Mouse (Mus musculus) midbrain, embryonic 13.5 days (tissue): Measurements from ENCODE around the gene Psen2. TPM values are rescaled to one million over a fixed set of nuclear protein-coding genes. Genes with fewer than 3 reads are reported as not detected.

ENCODE experiments used
- ATAC-seq: fragments of 200-750 bp; cut with Nextera tagmentation; 2 replicates; pipeline ENCODE4 v1.8.0; 2017; ENCODE audit warnings: mild to moderate bottlenecking, moderate TSS enrichment, moderate library complexity
- H3K27ac ChIP-seq: fragments of 300-500 bp; sonication (generic); 2 replicates; pipeline ENCODE4 v1.5.1; 2015; ENCODE audit warnings: inconsistent platforms, mild to moderate bottlenecking, moderate library complexity
- H3K27me3 ChIP-seq: fragments of 300-500 bp; sonication (generic); 2 replicates; pipeline ENCODE4 v1.6.1; 2015; ENCODE audit warnings: mild to moderate bottlenecking, inconsistent platforms
- H3K36me3 ChIP-seq: fragments of 300-500 bp; sonication (generic); 2 replicates; pipeline ENCODE4 v1.6.1; 2015; ENCODE audit warnings: mild to moderate bottlenecking, inconsistent platforms
- H3K4me1 ChIP-seq: fragments of 300-500 bp; sonication (generic); replicated peaks from 2 replicates; pipeline ENCODE4 v1.6.1; 2015; ENCODE audit warnings: inconsistent platforms
- H3K4me2 ChIP-seq: fragments of 300-500 bp; sonication (generic); replicated peaks from 2 replicates; pipeline ENCODE4 v1.6.1; 2015; ENCODE audit warnings: moderate library complexity, mild to moderate bottlenecking, inconsistent platforms
- H3K4me3 ChIP-seq: fragments of 300-500 bp; sonication (generic); replicated peaks from 2 replicates; pipeline ENCODE4 v1.5.1; 2015; ENCODE audit warnings: mild to moderate bottlenecking, inconsistent platforms
- H3K9ac ChIP-seq: fragments of 300-500 bp; sonication (generic); replicated peaks from 2 replicates; pipeline ENCODE4 v1.6.1; 2015; ENCODE audit warnings: mild to moderate bottlenecking, inconsistent platforms
- H3K9me3 ChIP-seq: fragments of 300-500 bp; sonication (generic); 2 replicates; pipeline ENCODE4 v1.6.1; 2016; ENCODE audit warnings: mild to moderate bottlenecking, inconsistent platforms
- WGBS: fragments of 180-500 bp; shearing (Covaris S2); methylation state at CpG from one replicate; pipeline ENCODE4 v1.1.7; 2015; 5-methylcytosine and 5-hydroxymethylcytosine counted together
- polyA plus RNA-seq: library from polyadenylated mRNA; unstranded; fragments of >200 nt; fragmentation: Nextera tagmentation; extraction: Ambion mirVana; gene quantifications from 2 replicates; pipeline ENCODE4 v1.2.1, GENCODE M21; 2015

The Psen2 gene
- polyA plus RNA-seq, 1 experiment from 2014 or later = 10.7 TPM

- peak; percentile 92 for ATAC-seq
- Histone ChIP-seq H3K36me3 (no peaks in the 10 kb centered on the region), H3K4me1 (0 out of 2 replicates have a peak, but pooled peaks cover 5% of the 10 kb centered on the region), H3K27me3 (peaks cover 17% of the 10 kb centered on the region), H3K9ac (no peak overlapping the region), H3K9me3 (no peaks in the 10 kb centered on the region), H3K27ac (no peak overlapping the region), H3K4me2 (no peak overlapping the region), H3K4me3 (no peak overlapping the region)
- 18% methylated on average over 12 of the region's 12 CpGs for WGBS
Observed at GRCm38 (mm10) chr1:180268249-180269031, 5.2 kb upstream of the Psen2 start.

- H3K9me3 ChIP-seq = no peaks in the 10 kb centered on the region
- WGBS = 77% methylated on average over 10 of the region's 10 CpGs
- no peaks in the 10 kb centered on the region for H3K36me3 ChIP-seq
- no peak for ATAC-seq
- H3K4me2 ChIP-seq = no peak overlapping the region
- no peak overlapping the region for H3K27ac ChIP-seq
- 0 out of 2 replicates have a peak, but pooled peaks cover 5% of the 10 kb centered on the region for H3K4me1 ChIP-seq
- peaks cover 17% of the 10 kb centered on the region for H3K27me3 ChIP-seq
- H3K4me3 ChIP-seq = no peak overlapping the region
- no peak overlapping the region for H3K9ac ChIP-seq
Observed at GRCm38 (mm10) chr1:180267151-180267550, 3.9 kb upstream of the Psen2 start.

- peaks cover 20% of the 10 kb centered on the region for H3K27me3 ChIP-seq
- no peaks in the 10 kb centered on the region for H3K36me3 ChIP-seq
- no peak for ATAC-seq
- no peak overlapping the region for H3K9ac ChIP-seq
- H3K27ac ChIP-seq = no peak overlapping the region
- no peak overlapping the region for H3K4me3 ChIP-seq
- no peaks in the 10 kb centered on the region for H3K9me3 ChIP-seq
- 0 out of 2 replicates have a peak, but pooled peaks cover 5% of the 10 kb centered on the region for H3K4me1 ChIP-seq
- WGBS = 9% methylated on average over 7 of the region's 7 CpGs
- peak overlapping the region; percentile 11; the same call in 1 of the 2 replicates for H3K4me2 ChIP-seq
Observed at GRCm38 (mm10) chr1:180265399-180265798, 2.2 kb upstream of the Psen2 start.

- H3K4me1 ChIP-seq = 0 out of 2 replicates have a peak, but pooled peaks cover 5% of the 10 kb centered on the region
- H3K27ac ChIP-seq = no peak overlapping the region
- H3K36me3 ChIP-seq = no peaks in the 10 kb centered on the region
- ATAC-seq = no peak
- 73% methylated on average over 10 of the region's 10 CpGs for WGBS
- peaks cover 20% of the 10 kb centered on the region for H3K27me3 ChIP-seq
- no peaks in the 10 kb centered on the region for H3K9me3 ChIP-seq
- no peak overlapping the region for H3K4me3 ChIP-seq
- H3K9ac ChIP-seq = no peak overlapping the region
- no peak overlapping the region for H3K4me2 ChIP-seq
Observed at GRCm38 (mm10) chr1:180264851-180265250, 1.6 kb upstream of the Psen2 start.

GRCm38 (mm10) chr1:180264389-180264788 is 1.2 kb upstream of the Psen2 start:
- Histone ChIP-seq H3K4me2 (no peak overlapping the region), H3K27ac (no peak overlapping the region), H3K4me1 (0 out of 2 replicates have a peak, but pooled peaks cover 5% of the 10 kb centered on the region), H3K9ac (no peak overlapping the region), H3K4me3 (no peak overlapping the region), H3K27me3 (peaks cover 20% of the 10 kb centered on the region), H3K9me3 (no peaks in the 10 kb centered on the region), H3K36me3 (no peaks in the 10 kb centered on the region)
- 88% methylated on average over 6 of the region's 6 CpGs for WGBS
- ATAC-seq = no peak

GRCm38 (mm10) chr1:180261857-180262570 is 1.2 kb downstream of the Psen2 start:
- 85% methylated on average over 8 of the region's 8 CpGs for WGBS
- H3K9me3 ChIP-seq = no peaks in the 10 kb centered on the region

GRCm38 (mm10) chr1:180261415-180261814 is 1.8 kb downstream of the Psen2 start:
- Histone ChIP-seq H3K4me1 (0 out of 2 replicates have a peak, but pooled peaks cover 5% of the 10 kb centered on the region), H3K9me3 (no peaks in the 10 kb centered on the region), H3K27me3 (0 out of 2 replicates have a peak, but pooled peaks cover 9% of the 10 kb centered on the region), H3K27ac (no peak overlapping the region), H3K9ac (no peak overlapping the region), H3K36me3 (no peaks in the 10 kb centered on the region), H3K4me3 (no peak overlapping the region), H3K4me2 (no peak overlapping the region)
- no peak for ATAC-seq
- 81% methylated on average over 3 of the region's 3 CpGs for WGBS

More at GRCm38 (mm10) chr1:180261857-180262570, 1.2 kb downstream of the Psen2 start:
- Histone ChIP-seq H3K27me3 (peaks cover 12% of the 10 kb centered on the region), H3K4me2 (no peak overlapping the region), H3K36me3 (no peaks in the 10 kb centered on the region), H3K4me3 (no peak overlapping the region), H3K4me1 (0 out of 2 replicates have a peak, but pooled peaks cover 5% of the 10 kb centered on the region), H3K27ac (no peak overlapping the region), H3K9ac (no peak overlapping the region)
- ATAC-seq = no peak

- 89% methylated on average over 2 of the region's 2 CpGs for WGBS
- Histone ChIP-seq H3K27ac (no peak overlapping the region), H3K36me3 (no peaks in the 10 kb centered on the region)
Observed at GRCm38 (mm10) chr1:180260886-180261285, 2.4 kb downstream of the Psen2 start.

GRCm38 (mm10) chr1:180259753-180260152 is 3.5 kb downstream of the Psen2 start:
- WGBS = 89% methylated on average over 2 of the region's 2 CpGs
- peaks cover 9% of the 10 kb centered on the region for H3K4me1 ChIP-seq
- peaks cover 9% of the 10 kb centered on the region for H3K27me3 ChIP-seq
- no peak overlapping the region for H3K4me3 ChIP-seq
- H3K4me2 ChIP-seq = no peak overlapping the region
- no peak for ATAC-seq
- H3K36me3 ChIP-seq = no peaks in the 10 kb centered on the region
- no peak overlapping the region for H3K9ac ChIP-seq
- no peaks in the 10 kb centered on the region for H3K9me3 ChIP-seq
- no peak overlapping the region for H3K27ac ChIP-seq

More at GRCm38 (mm10) chr1:180260886-180261285, 2.4 kb downstream of the Psen2 start:
- Histone ChIP-seq H3K9me3 (no peaks in the 10 kb centered on the region), H3K4me2 (no peak overlapping the region), H3K9ac (no peak overlapping the region), H3K4me3 (no peak overlapping the region), H3K27me3 (0 out of 2 replicates have a peak, but pooled peaks cover 9% of the 10 kb centered on the region), H3K4me1 (0 out of 2 replicates have a peak, but pooled peaks cover 5% of the 10 kb centered on the region)
- no peak for ATAC-seq

- Histone ChIP-seq H3K27me3 (peaks cover 16% of the 10 kb centered on the region), H3K36me3 (no peaks in the 10 kb centered on the region), H3K4me3 (no peak overlapping the region), H3K4me1 (peaks cover 10% of the 10 kb centered on the region), H3K27ac (no peak overlapping the region), H3K9me3 (no peaks in the 10 kb centered on the region), H3K4me2 (no peak overlapping the region; the same call in 1 of the 2 replicates), H3K9ac (no peak overlapping the region)
- WGBS = 92% methylated on average over 6 of the region's 6 CpGs
- ATAC-seq = no peak
Observed at GRCm38 (mm10) chr1:180257446-180257845, 5.8 kb downstream of the Psen2 start.

- H3K9ac ChIP-seq = peak overlapping the region; percentile 88
- 65% methylated on average over 4 of the region's 4 CpGs for WGBS
- peaks cover 10% of the 10 kb centered on the region for H3K4me1 ChIP-seq
- no peaks in the 10 kb centered on the region for H3K9me3 ChIP-seq
- peak overlapping the region; percentile 96 for H3K4me2 ChIP-seq
- H3K4me3 ChIP-seq = peak overlapping the region; percentile 82
- ATAC-seq = no peak
- H3K27ac ChIP-seq = no peak overlapping the region
- no peaks in the 10 kb centered on the region for H3K36me3 ChIP-seq
- H3K27me3 ChIP-seq = peaks cover 16% of the 10 kb centered on the region
Observed at GRCm38 (mm10) chr1:180256866-180257265, 6.4 kb downstream of the Psen2 start.

- peaks cover 10% of the 10 kb centered on the region for H3K4me1 ChIP-seq
- H3K27ac ChIP-seq = peak overlapping the region; percentile 61
- H3K36me3 ChIP-seq = no peaks in the 10 kb centered on the region
- H3K27me3 ChIP-seq = peaks cover 13% of the 10 kb centered on the region
- H3K4me3 ChIP-seq = peak overlapping the region; percentile 82
- H3K9ac ChIP-seq = peak overlapping the region; percentile 88
- H3K4me2 ChIP-seq = peak overlapping the region; percentile 96
- under 1% methylated on average over 39 of the region's 39 CpGs for WGBS
- ATAC-seq = peak; percentile 89
- no peaks in the 10 kb centered on the region for H3K9me3 ChIP-seq
Observed at GRCm38 (mm10) chr1:180256138-180256674, 7.0 kb downstream of the Psen2 start.
